Mouse (Mus musculus) liver, postnatal 0 days (tissue): ENCODE data around the gene Slc48a1. TPM values are rescaled to one million over a fixed set of nuclear protein-coding genes. Genes with fewer than 3 reads are reported as not detected.

Source experiments
- ATAC-seq: fragments of 200-750 bp; cut with Nextera tagmentation; 2 replicates; pipeline ENCODE4 v1.8.0; 2017; ENCODE audit warnings: mild to moderate bottlenecking, moderate library complexity
- DNase-seq: peaks from one replicate; pipeline ENCODE4 v3.0.0-alpha.2; 2016
- H3K27ac ChIP-seq: fragments of 300-500 bp; sonication (generic); 2 replicates; pipeline ENCODE4 v1.5.1; 2014; ENCODE audit warnings: antibody characterized with exemption, moderate library complexity, mild to moderate bottlenecking, low read depth
- H3K27me3 ChIP-seq: fragments of 300-500 bp; sonication (generic); 2 replicates; pipeline ENCODE4 v1.6.1; 2014; ENCODE audit warnings: low read length, control low read depth, mixed read lengths; ENCODE audit not compliant: insufficient read depth
- H3K36me3 ChIP-seq: fragments of 300-500 bp; sonication (generic); replicated peaks from 2 replicates; pipeline ENCODE4 v1.6.1; 2014; ENCODE audit warnings: mild to moderate bottlenecking, control low read depth, low read length, moderate library complexity, mixed read lengths; ENCODE audit not compliant: insufficient read depth
- H3K4me1 ChIP-seq: fragments of 300-500 bp; sonication (generic); 2 replicates; pipeline ENCODE4 v1.6.1; 2014; ENCODE audit warnings: antibody characterized with exemption, mild to moderate bottlenecking, control low read depth; ENCODE audit not compliant: insufficient read depth
- H3K4me2 ChIP-seq: fragments of 300-500 bp; sonication (generic); 2 replicates; pipeline ENCODE4 v1.6.1; 2014; ENCODE audit warnings: low read depth, mild to moderate bottlenecking, low read length, moderate library complexity, mixed read lengths
- H3K4me3 ChIP-seq: fragments of 300-500 bp; sonication (generic); 2 replicates; pipeline ENCODE4 v1.5.1; 2014; ENCODE audit warnings: low read depth, low read length
- H3K9ac ChIP-seq: fragments of 300-500 bp; sonication (generic); replicated peaks from 2 replicates; pipeline ENCODE4 v1.6.1; 2014; ENCODE audit warnings: mild to moderate bottlenecking, moderate library complexity
- H3K9me3 ChIP-seq: fragments of 300-500 bp; sonication (generic); 2 replicates; pipeline ENCODE4 v1.6.1; 2016; ENCODE audit warnings: mild to moderate bottlenecking, control low read depth, low read length, mixed read lengths
- CTCF ChIP-seq: sonication (generic); IDR thresholded peaks from 2 replicates; pipeline ENCODE4 v1.5.1; 2016; ENCODE audit warnings: antibody characterized with exemption, low read depth
- EP300 ChIP-seq: IDR thresholded peaks from 2 replicates; pipeline ENCODE4 v1.6.1; 2016; ENCODE audit warnings: antibody characterized with exemption, low read depth, mild to moderate bottlenecking
- WGBS: fragments of 180-500 bp; shearing (Covaris S2); extraction: QIAGEN DNeasy Blood & Tissue Kit; methylation state at CpG from one replicate; pipeline ENCODE4 v1.1.7; 2014; ENCODE audit not compliant: insufficient replicate concordance; 5-methylcytosine and 5-hydroxymethylcytosine counted together
- polyA plus RNA-seq: library from polyadenylated mRNA; unstranded; fragments of >200 nt; fragmentation: Nextera tagmentation; extraction: Ambion mirVana; gene quantifications from 2 replicates; pipeline ENCODE4 v1.2.1, GENCODE M21; 2015

The Slc48a1 gene
- polyA plus RNA-seq, 1 experiment from 2014 or later, result 61.1 TPM

DNA sequence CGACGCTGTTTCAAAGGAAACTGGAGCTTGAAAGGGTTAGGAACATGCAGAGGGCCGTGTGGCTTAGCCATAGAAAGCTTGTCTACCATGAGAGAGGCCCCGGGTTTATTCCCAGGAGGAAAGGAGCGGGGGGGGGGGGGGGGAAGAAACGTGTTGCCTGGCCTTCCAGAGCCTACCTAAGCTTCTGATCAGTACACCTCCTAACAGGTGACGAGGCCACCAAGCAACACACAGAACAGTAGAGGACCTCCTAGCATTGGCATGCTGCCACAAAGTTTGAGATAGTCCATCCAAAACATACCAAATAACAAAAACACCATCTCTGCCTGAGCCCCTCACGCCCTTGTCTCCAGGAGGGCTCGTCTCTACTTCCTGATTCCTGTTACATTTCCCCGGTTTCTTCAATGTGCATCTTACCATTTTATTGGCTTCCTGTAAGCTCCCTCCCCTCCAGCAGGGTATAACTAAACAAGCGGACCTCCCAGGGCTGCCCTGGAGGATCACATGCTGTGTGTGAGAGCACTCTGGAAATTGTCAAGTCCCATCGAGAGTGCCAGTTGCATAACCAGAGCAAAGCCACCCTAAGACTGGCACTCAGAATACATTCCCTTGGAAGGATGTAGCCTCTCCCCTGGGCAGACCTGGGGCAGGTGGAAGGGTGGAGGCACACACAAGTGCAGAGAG is 44.4 kb downstream of the Slc48a1 start:
- Histone ChIP-seq H3K4me3 (no peak overlapping the region), H3K36me3 (no peaks in the 10 kb centered on the region), H3K4me1 (peaks cover 32% of the 10 kb centered on the region), H3K27me3 (no peaks in the 10 kb centered on the region), H3K9me3 (no peaks in the 10 kb centered on the region), H3K27ac (peak overlapping the region; percentile 62), H3K9ac (no peak overlapping the region), H3K4me2 (no peak overlapping the region)
- ATAC-seq (no peak), DNase-seq (no peak)
- TF ChIP-seq EP300 (no peak), CTCF (no peak)
- 40% methylated on average over 10 of the region's 12 CpGs for WGBS

DNA sequence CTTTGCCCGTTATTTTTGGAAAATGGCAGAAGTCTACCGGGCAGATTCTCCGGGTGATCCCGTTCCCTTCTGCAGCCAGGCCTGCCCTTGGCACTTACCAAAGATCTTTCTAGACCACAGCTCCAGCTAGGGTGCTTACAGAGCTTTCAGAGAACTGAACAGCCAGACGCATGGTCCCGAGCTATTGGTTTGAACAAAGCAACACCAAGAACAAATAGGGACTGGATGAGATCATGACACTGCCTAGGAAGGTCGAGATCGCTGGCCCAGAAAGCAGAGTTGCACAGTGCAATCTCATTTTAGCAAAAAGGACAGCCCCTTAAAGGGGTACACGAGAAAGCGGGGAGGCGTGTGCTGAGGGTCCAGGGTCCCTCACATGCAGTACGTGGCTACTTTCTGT is 45.2 kb downstream of the Slc48a1 start:
- peaks cover 30% of the 10 kb centered on the region for H3K4me1 ChIP-seq
- H3K27ac ChIP-seq, result no peak overlapping the region
- H3K9ac ChIP-seq, result no peak overlapping the region
- no peak for DNase-seq
- no peaks in the 10 kb centered on the region for H3K27me3 ChIP-seq
- 72% methylated on average over 12 of the region's 12 CpGs for WGBS
- H3K9me3 ChIP-seq, result no peaks in the 10 kb centered on the region
- TF ChIP-seq CTCF (no peak), EP300 (no peak)
- no peaks in the 10 kb centered on the region for H3K36me3 ChIP-seq
- H3K4me2 ChIP-seq, result no peak overlapping the region
- no peak overlapping the region for H3K4me3 ChIP-seq
- no peak for ATAC-seq

DNA sequence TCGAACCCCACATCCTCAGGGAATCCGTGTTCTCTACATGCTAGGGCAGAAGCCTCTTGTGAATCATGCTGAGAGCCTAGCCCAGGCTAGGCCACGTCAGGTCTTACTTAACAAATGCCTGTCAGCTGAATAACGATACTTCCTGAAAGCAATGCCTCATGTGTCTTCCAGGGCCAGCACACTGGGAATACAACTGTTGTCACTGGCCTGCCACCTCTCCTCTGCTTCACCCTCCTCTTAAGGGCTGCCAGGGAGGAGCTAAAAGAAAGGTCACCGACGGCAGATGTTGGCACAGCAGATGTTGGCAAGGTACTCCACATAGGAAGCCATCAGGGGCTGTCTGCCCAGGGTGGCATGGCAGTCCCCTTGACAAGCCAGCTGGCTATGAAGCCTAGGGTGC is 45.7 kb downstream of the Slc48a1 start:
- no peaks in the 10 kb centered on the region for H3K36me3 ChIP-seq
- no peak overlapping the region for H3K9ac ChIP-seq
- DNase-seq (no peak), ATAC-seq (no peak)
- H3K27ac ChIP-seq, result no peak overlapping the region
- no peaks in the 10 kb centered on the region for H3K27me3 ChIP-seq
- peaks cover 34% of the 10 kb centered on the region for H3K4me1 ChIP-seq
- TF ChIP-seq CTCF (no peak), EP300 (no peak)
- WGBS, result 63% methylated on average over 6 of the region's 6 CpGs
- no peaks in the 10 kb centered on the region for H3K9me3 ChIP-seq
- no peak overlapping the region for H3K4me3 ChIP-seq
- H3K4me2 ChIP-seq, result no peak overlapping the region

DNA sequence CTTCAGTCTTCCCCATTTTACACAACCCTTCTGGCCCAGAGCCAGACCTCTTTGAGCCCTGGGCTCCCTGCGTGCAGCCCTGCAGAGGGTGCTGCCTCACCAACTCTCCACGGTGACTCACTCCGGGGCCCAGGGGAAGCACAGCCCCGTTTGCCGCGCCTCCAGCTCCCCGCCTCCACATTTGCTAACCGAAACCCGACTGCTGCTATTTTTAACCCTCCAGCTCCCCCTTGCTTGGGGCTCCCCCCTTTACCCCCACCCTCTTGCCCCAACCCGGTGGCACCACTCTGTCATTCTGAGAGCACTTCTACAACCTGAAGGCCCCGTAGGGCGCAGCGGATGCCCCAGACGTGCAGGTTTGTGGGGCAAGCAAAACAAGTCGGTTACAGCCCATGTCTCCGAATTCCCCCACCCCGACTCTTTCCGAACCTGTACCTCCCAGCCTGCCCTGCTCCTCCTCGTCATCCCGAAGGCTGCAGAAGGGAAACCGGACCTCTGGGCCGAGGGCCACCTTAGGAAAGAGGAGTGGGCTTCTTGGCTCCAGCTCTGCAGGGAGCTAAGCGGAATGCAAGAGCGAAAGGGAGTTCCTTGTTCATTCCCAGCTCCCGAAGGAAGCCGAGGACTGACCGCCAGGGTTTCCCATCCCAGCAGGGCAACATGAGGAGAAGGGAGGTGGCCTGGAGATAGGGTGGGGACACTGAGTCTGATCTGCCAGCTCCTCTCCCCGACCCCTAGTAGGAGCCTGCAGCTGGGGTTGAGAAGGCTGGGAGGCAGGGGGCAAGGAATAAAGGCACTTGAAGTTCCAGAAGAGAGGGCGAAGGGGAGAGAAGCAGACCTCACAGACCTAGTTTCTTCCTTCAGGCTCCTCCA is 47.0 kb downstream of the Slc48a1 start:
- Histone ChIP-seq H3K9ac (peak overlapping the region; percentile 59), H3K9me3 (no peaks in the 10 kb centered on the region), H3K4me2 (peak overlapping the region; percentile 74), H3K27me3 (peaks cover 8% of the 10 kb centered on the region; the same call in 1 of the 2 replicates), H3K36me3 (no peaks in the 10 kb centered on the region), H3K4me3 (peak overlapping the region; percentile 43), H3K27ac (peak overlapping the region; percentile 86), H3K4me1 (peaks cover 43% of the 10 kb centered on the region)
- DNase-seq (peak; percentile 88), ATAC-seq (peak; percentile 80)
- 7% methylated on average over 29 of the region's 29 CpGs for WGBS
- TF ChIP-seq CTCF (peak; percentile 75), EP300 (peak; percentile 46)

DNA sequence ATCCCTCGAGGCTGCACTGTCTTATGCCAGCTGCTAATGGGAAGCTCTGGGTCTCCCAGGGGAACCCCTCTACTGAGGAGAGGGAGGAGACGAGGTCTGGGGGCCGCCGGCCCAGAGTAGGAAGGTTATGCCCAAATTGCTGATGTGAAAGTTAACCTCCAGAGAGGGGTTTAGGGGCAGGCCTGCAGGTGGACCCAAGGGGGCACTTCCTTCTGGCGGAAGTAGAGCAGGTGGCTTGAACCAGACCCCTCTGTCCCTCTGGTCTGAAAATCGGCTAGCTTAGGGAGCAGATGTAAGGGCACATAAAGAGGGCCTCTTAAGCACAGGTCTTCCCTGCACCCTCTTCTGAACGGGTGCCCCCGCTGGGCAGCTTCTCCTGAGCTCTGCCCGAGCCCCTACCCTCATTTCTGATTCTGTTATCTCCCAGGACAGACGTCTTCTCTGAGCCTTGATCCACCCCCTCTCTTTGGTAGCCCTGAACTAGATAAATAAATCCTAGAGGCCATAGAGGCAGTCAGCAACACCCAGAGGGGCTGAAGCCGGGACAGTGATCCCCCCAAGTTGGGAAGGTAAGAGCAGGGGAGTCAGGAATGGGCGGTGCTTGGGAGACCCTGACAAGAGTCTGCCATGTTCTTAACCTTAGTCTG is 47.7 kb downstream of the Slc48a1 start:
- peak; percentile 48 for DNase-seq
- Histone ChIP-seq H3K27me3 (peaks cover 8% of the 10 kb centered on the region; the same call in 1 of the 2 replicates), H3K27ac (peak overlapping the region; percentile 86), H3K4me1 (peaks cover 42% of the 10 kb centered on the region), H3K9me3 (no peaks in the 10 kb centered on the region), H3K4me3 (peak overlapping the region; percentile 43), H3K9ac (peak overlapping the region; percentile 59), H3K36me3 (no peaks in the 10 kb centered on the region), H3K4me2 (peak overlapping the region; percentile 74)
- no peak for TF ChIP-seq CTCF
- no peak for TF ChIP-seq EP300
- 31% methylated on average over 12 of the region's 12 CpGs for WGBS
- ATAC-seq, result no peak
